Mouse (Mus musculus) heart, adult 9 months (tissue): ENCODE results near the gene Ncam2.

Source experiments
- DNase-seq, 2 experiments: peaks; one replicate each; pipeline ENCODE4 v3.0.0; 2022; ENCODE audit warnings: low spot score in 2 of 2

The Ncam2 gene

DNA sequence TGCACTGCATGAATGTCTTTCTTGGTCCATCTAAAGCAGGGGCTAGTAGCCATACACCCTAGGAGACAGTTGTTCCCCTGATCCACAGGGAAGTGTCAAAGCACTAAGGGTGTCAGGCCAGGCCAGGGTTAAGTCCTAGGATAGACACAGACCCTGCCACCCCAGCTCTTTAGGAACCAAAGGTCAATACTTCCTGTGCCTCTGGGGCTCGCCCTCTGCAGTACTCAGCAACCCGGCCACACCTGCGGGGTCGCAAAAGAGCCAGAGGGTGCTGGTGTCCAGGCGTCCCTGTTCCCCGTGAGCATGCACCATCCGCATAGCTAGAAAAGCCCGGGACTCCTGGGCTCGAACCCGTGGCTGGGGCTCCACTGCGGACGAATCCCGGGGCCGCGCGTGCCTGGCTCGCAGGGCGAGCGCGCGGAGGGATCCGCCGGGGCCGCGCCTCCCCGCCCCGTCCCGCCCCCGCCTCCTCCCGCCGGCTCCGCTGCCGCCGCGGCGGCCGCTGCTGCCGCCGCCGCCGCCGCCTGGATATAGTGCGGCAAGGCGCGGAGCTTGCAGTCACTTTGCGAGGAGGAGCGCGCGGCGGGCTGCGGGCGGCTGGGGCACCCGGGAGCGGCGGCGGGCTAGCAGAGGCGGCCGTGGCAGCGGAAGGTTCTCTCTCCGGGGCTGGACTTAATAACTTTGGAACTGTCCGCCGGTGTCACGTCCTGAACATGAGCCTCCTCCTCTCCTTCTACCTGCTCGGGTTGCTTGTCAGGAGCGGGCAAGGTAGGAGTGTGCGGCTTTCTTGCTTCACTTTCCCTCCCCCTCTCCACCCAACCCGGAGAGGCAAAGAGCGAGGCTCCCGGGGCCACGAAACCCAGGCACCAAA is at the start of gene Ncam2:
Ncam2 (plus strand) TSS at position 497 of the 871 bp plus-strand sequence.
- DNase-seq: peak; percentile 3 to 5

DNA sequence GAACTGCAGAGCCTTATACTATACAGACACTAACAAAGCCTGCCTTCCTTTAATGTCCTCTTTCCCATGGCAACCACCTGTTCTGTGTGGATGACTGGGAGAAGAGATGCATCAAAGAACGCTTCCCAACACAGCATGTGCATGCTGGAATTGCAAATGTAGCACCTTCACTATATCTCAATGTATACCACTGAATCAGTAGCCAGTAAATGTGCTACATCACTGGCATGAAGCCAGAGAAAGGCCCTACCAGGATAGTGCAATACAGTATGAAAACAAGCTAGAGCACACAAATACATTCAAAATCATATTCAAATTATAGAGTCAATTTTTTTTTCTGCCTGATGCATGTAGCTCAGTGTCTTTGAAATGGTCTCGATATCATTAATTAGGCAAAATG is 29.7 kb upstream of the Ncam2 start:
- DNase-seq: no peak

DNA sequence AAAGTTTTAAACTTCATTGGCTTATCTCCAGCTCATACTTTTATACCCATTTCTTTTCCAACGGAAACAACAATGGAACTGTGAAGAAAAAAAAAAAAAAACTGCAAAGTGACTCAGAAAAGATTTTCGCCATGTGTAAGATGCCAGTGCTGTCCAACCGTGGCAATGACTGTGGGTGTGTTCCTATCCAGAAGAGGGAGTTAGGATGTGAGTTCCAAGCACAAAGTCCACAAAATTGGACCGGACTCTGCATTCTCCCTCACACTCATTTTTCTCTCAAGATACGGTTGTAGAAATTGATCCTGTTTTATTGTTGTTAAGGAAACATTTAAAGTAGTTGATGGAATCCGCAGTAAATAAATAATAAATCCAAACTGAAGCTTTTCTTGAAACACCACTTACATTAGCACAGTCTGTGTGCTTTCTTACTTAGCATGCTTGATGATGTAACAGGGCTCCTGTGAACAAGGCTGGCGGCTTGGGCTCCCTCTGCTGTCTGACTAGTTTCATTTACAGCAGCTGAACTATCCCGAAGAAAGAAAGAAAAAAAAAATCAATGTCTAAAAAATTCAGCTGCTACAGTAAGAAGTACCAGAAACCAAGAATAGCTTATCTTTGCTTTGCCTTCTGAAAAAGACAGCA is 25.1 kb upstream of the Ncam2 start:
- DNase-seq: no peak

DNA sequence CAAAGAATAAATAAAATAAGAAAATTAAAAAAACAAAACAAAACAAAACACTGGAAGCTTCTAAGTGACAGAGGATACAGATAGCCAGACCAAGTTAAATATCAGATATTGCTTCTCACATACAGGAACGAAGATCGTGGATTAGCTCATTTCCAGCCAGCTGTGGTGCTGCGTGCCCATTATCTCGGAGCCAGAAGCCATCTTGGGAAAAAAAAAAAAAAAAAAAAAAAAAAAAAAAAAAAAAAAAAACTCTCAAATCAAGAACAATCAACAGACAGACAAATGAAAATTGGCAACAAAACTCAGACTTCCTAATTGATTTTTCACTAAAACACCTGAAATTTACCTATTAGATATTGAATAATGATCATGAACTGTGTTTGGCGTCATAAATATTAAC is 20.7 kb upstream of the Ncam2 start:
- DNase-seq: no peak

DNA sequence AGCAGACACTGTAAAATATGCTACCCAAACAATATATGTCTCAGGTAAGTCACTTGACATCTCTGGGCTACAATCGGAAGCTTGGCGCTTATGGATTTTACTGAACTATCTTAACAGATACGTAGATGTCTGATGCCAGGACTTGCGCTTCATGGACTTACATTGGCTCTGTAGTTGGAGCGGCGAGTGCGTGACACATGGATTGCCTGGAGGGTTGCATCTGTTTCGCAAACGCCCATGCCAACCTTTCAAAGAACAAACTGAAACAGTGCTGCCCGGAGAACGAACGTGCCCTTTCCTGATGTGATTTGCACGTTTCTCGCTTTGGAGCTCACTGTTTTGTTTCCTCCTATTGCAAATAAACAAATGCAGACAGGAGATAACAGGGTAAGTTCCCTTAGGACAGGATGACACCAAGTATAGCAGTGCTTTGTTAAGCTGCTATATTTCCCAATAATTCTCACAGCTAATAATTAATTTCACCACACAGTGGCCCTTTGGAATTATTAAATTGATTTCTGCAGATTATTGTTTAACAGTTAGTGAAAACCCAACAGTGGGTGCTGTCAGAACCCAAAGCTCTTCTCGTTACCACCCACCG is 12.8 kb upstream of the Ncam2 start:
- DNase-seq: no peak

DNA sequence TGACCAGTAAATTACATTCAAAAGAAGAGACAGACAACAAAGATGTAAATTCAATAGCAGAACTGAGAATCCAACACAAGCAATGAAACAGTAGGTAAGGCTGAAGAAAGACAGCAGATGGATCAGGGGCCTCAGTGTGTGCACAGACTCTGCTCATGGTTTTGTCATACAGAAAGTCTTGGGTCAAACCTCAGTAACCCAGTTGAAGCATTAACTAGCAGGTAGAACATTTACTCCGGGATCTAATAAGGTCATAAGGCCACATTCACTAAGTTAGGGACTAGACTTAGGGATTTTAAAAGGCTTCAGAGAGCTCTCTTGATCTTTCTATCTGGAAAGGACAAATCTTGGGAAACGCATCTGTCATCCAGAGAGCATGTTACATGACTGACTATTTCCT is 8.9 kb upstream of the Ncam2 start:
- no peak for DNase-seq

DNA sequence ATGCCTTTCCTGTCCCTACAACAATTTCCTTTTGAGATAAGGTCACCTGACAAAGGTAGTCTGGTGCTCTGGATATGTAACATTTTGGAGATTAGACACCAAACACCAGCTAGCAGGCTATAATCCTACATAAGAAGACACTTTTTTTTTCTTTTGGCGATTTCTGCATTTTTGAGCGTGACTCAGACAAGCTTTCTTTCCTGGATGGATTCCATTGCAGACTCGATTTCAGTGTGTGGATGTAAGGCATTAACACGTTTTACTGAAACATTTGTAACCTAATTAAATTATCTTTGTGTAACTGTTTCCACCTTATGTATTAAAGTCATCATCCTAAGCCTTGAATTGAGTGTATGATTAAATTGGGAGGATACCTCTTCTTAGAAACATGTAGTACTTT is 7.9 kb upstream of the Ncam2 start:
- no peak for DNase-seq

DNA sequence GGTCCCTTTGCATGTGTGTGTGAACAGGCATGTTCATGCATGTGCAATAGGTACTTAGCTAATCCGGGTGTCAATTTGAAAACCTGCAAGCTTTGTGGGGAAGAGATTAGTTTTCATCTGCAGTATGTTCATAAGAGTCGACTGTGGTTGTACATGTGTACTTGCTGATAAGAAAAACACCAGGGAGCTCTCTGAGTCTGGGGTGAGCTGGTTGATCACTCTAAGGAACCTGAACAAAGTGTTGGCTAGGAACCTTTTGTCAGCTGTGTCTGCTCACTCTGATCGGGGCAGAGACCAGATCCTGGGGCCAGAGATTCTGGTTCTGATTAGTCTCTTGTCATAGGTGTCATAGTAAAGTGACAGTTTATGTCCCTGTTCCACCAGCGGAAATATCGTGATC is 1.0 kb upstream of the Ncam2 start:
- no peak for DNase-seq

DNA sequence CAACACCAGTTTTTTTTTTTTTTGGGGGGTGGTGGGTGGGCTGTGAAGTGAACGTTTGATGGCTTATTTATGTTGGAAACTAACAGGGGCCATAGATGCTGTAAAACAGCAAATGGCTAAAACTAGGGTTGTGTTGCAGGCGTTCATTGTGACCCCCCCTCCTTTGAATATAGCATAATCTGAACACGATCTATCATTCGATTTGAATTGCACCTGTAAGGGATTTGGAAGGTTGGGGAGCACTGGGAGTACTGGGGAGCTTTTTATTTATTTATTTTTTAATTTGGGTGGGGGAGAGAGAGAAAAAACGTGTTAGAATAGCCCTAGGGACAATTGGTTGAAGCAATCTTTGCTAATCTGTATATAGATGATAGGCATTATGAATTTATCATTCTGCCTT is 974 bp downstream of the Ncam2 start:
- DNase-seq: no peak

DNA sequence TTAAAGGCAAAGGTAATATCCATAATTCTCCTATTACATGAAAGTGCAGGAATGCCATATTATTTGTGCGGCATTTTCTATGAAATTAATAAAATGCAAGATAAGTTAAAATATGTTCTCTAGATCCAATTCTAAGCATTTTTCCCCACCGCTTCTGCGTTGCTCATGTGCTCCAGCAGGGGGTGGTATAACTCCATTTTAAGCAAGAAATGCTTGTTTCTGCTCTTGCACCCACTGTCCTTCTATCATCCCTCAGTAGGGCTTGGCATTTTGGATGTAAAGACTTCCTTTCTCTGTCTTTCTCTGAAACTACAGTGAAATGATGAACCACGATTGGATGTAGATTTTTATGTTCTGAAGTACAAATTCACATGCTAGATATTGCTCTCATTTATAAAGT is 1.5 kb downstream of the Ncam2 start:
- no peak for DNase-seq

DNA sequence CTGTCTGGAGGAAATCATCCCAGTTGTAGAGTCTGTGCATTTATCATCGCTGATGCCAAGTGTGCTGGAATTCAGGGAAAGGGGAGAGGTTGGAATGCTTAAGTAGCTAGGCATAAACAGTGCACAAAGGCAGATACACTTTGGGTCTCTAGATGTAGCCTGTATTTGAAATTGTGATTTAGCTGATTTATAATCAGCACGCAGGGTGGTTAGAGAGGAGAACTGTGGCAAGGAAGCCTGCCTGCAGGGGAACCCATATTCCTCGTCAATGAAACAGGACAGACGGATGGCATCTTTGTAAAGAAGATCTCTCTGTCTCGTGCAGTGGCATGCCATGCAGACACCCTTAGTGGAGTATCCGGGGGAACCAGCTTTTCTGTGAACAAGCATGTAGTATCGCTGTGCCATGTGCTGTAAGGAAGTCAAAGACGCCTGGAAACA is 2.2 kb downstream of the Ncam2 start:
- DNase-seq: no peak

DNA sequence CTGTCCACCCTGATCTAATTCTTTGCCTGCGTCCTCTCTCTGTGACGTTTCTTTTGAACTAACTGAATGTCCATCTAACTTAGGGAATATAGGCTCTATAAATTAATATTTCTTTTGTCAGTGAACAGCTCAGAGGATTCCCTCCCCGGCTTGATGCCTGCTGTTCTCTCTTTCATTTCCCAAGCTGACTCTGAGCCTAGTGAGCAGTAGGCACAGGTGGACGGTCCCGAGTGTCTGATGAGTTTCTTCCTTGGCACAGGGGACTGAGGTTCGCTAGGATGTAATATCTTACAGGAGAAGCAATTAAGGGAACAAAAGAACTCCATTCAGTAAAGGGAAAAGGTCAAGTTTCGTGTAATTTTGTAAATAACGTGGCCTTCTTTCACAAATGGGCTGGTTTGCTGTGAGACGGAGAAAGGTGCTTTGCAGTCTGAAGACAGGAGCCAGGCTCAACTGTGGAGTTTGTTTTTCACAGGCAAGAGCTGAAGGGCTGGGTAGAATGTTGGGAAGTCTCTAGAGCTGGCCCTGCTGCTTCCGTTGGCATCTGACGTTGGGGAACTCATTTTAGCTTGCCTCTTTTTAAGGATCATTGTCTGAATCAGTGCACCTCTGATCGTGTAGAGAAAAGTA is 4.0 kb downstream of the Ncam2 start:
- DNase-seq: no peak

DNA sequence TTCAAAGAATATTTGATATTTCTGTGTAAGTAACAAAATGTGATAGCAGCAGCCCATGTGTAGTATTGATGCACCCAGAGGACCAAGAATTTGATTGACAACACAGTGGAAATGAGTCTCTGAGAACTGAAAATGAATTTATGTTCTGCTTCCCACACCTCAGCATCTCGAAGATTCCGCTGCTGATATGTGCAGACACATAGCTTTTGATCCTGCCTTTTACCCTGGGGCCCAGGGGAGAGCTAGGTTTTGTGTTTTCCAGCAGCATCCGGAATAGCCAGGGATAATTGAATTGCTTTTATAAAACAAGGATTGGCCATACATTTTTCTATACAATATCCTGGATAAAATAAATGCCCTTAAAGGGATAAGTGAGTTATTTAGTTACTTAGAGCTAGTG is 20.7 kb downstream of the Ncam2 start:
- no peak for DNase-seq

DNA sequence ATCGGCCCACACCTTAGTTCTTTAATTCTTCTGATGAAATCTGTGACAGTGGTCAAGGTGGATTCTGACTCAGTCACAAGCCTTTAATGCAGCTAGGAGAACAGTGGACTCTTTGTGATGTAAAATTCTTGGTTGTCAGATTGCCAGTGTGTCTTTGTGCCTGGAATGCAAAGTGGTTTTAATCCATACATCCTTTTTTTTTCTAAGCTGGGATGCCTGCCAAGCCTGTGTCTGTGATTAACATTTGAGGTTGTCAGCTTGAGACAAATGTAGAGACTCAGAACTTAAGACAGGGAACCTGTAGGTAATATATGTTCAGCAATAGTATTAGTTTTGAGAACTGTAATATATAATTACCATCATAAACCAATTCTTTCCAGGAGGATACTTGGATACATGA is 23.3 kb downstream of the Ncam2 start:
- no peak for DNase-seq

DNA sequence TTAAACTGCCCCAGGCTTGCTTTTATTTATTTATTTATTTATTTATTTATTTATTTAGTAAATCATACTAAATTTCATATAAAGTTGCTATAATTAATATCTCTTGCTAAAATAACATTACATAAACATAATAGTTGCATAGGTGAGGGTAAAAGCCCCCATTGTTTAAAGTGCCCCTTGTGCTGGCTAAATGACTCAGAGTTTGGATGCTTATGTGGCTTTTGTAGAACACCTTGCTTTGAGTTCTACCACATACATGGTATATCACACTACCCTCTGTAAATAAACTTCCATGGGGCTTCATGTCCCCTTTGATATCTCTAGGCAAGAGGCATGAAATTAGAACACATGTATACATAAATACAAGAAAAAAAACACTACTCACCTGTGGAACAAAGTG is 23.8 kb downstream of the Ncam2 start:
- no peak for DNase-seq

DNA sequence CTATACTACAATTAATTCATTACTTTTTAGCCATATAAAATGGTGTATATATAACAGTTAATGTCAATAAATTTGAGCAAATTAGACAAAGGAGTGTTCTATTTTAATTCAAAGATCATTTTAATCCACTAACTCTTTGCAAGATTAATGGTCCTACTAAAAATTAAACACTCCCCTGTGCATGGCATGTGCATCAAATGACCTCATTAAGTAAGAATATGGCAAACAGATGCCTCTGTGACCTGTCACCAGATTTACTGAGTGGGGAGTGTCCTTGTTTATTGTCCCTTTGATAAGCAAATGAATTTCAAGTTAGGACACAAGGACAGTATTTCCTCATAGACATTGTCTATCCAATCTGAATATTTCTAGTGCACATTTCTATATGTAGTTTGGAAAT is 54.4 kb downstream of the Ncam2 start:
- DNase-seq: no peak

DNA sequence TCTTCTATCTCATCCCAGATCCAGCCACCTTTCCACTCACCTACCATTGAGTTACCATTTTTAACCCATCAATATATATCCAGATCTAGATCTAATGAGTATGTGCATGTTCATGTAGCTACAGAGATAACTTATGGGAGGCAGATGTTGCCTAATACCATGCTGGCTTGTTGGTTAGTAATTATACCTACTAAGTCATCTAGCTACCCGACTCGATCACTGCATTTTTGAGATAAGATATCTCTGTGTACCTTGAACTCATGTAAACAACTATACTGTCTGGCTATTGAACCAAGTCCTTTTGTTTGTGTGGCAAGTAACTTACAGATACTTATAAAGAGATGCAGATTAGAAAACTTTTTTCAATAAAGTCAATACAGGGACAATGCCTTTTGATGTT is 59.9 kb downstream of the Ncam2 start:
- DNase-seq: no peak

DNA sequence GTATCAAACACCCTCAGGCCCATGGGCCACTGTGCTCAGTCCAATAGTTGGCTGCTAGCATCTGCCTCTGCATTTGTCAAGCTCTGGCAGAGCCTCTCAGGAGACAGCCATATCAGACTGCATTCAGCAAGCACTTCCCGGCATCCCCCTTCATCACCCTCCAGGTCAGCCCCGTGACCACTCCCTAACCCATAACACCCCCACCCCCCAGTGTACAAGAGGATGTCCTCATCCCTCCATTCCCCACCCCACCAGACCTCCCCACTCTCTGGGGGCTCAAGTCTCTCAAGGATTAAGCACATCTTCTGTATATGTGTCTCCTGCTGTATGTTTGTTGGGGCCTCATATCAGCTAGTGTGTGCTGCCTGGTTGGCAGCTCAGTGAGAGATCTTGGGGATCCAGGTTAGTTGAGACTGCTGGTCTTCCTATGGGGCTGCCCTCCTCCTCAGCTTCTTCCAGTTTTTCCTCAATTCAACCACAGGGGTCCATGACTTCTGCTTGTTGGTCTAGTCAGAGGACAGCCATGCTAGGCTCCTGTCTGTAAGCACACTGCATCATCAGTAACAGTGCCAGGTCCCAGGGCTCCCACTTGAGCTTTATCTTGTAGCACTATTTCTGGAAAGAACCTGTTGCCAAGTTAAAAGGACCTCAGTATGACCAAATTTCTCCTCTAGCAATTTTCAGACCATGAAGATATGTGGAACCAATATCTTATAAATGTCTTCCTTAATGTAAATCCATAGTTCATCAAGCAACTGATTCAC is 73.3 kb downstream of the Ncam2 start:
- DNase-seq: peak in 1 of 2 experiments; percentile 10

DNA sequence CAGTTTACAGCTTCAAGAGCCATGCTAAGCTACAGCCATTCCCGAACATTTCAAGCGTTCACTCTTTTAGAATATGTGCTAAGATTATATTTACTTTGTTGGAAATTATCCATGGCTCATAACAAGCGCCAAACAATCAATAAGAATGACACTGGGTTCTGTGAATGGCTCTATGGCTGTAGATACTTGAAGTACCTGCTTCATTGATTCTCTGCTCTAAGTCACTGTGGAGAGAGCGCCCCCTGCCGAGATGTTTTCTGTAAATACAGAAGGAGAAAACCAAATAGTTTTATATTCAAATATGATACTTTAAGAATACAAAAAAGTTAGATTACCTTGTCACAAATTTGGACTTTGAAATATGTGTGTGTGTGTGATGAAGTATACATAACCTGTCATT is 83.7 kb downstream of the Ncam2 start:
- no peak for DNase-seq

DNA sequence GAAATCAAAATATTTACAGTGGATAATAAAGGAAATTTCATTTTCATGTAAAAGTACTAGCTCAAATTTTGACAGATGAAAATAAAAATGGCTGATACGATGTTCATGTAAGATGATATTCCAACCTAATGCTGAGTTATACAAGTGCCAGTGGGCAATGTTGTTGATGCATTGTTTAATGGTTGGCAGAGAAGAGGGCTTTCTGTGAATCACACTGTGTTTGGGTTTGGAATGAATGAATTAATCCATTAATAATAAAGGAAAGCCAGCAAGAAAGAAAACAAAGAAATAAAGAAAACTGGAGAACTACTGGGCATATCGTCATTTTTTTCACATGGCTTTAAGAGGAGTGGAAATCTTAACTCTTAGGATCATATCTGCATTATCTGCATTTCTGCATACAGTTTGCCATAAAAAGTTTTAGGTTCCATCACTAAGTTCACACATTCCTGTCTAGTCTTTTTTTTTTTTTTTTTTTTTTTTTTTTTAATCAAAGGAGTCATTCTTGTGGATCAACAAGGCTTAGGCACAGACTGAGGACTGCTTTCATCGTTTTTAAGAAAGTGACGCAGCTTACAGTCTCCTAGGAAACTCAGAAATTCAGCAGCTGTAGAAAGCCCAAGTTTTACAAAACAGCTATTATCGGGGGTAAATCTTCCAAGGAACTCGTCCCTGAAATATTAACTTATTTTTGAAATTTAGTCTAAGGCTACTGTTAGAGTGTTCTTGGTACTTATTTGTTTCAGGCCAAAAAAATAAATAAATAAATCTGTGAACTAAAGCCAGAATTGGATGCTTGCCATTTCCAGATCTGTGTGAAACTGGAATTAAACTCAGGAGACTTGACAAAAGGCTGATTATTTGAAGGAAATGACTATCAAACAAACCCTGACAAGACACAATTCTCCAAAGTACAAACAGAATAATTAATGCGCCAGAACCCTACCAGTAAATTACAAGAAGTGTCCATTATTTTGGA is 84.7 kb downstream of the Ncam2 start:
- no peak for DNase-seq

DNA sequence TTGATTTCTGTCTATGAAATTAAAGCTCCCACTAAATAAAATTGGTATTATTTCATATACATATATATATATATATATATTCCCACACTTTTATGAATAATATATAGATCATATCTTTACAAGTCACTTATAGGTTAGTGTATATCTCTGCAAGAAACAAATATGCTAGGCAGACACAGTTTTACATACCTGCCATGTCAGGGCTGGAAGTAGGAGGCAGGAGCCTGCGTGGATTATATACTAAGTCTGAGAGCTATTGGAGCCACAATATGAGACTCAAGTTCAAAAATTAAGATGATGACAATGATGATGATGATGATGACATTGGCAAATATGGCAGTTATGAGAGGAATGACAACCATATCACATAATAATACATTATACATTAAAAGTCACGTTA is 85.4 kb downstream of the Ncam2 start:
- DNase-seq: no peak
